Mouse (Mus musculus): ENCODE measurements around the gene Tm7sf3. TPM values are rescaled to one million over a fixed set of nuclear protein-coding genes. Genes with fewer than 3 reads are reported as not detected.
A peak's percentile ranks its signal among the peaks of the same experiment; 100 is the strongest.

The Tm7sf3 gene
- 4.8 and 6.5 TPM in 2 replicates for polyA plus RNA-seq (2012; rRNA removed)

DNA sequence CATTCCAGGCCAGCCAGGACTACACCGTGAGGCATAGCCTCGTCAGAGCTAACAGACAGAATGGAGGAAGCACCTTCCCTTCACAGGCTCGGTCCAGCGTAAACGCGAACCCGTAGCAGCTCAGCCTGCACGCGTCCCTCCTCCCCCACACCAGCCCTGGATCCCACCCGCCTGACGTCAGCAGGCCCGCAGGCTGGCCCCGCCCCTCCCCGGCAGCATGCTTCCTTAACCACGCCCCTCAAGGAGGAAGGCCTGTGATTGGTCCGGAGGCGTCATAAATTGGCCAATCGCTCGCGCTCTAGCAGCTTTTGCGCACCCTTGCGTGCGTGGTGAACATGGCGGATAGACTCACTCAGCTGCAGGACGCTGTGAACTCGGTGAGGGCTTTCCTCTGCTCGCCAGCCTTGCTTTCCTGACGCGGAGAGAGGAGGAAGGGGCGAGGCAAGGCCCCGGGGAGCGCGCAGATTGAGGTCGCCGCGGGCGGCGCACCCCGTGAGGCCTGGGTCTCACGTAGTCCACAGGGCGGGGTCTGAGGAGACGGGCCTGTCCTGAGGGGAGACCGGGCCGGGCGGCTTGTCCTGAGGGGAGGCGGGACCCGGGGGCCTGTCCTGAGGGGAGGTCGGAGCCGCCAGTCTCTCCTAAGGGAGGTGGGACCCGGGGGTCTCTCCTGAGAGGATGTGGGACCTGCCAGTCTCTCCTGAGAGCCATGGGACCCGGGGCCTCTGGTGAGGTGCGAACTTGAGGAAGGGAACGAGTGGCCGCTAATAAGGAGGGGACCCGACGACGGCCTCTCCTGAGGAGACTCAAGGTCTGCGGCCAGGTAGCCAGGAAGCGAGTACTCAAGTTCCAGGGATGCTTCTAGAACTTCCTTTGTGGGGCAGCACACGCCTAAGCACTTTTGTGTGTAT is at the start of gene Tm7sf3, which contains the start of gene Med21:
Gene Tm7sf3 (minus strand): TSS at position 549 of the 908 bp plus-strand sequence.
Gene Med21 (plus strand): TSS at position 272 of the 908 bp plus-strand sequence.
- H3K4me3 ChIP-seq (ENCODE audit: control insufficient read depth, low read depth, low read length): peak within 1 kb of the TSS; percentile 87
- peak within 1 kb of the TSS; percentile 83 for H3K27ac ChIP-seq (ENCODE audit: control insufficient read depth, insufficient read depth, low read depth, low read length)
- no peaks in the 10 kb centered on the region for H3K36me3 ChIP-seq (ENCODE audit: control insufficient read depth, insufficient read depth, low read length)
- no peaks in the 10 kb centered on the region for H3K27me3 ChIP-seq (ENCODE audit: control insufficient read depth, insufficient read depth, low read length)
- H3K4me1 ChIP-seq (ENCODE audit: control insufficient read depth, insufficient read depth, low read length): peaks cover 6% of the 10 kb centered on the region; the same call in 1 of the 2 replicates
- TF ChIP-seq POLR2A (IDR thresholded peaks at IDR 0.05; ENCODE audit: control insufficient read depth, low read depth, low read length) (peak; percentile 100), CTCF (IDR thresholded peaks at IDR 0.05; ENCODE audit: control insufficient read depth, insufficient read depth, insufficient replicate concordance, low read depth, low read length) (no peak; the same call in 1 of the 2 replicates)

DNA sequence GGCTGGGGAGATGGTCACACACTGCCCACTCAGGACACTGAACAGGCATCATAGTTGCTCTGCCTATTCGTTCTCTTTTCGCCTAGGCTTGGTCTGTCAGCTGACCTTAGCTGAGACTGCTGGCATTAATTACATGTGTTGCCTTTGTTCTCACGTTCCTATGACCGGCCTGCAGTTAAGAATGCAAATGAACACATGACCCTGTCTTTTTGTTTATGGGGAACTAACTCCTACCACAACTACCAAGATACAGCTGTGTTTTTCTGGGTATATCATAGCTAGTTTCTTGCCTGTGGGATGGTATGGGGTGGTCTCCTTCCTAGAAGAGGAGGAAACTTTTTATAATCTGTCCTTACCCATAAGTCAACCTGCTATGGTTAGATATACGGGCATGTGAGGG is 46.2 kb upstream of the Tm7sf3 start:
- Histone ChIP-seq H3K4me1 (ENCODE audit: control insufficient read depth, insufficient read depth, low read length) (no peaks in the 10 kb centered on the region; the same call in 1 of the 2 replicates), H3K4me3 (ENCODE audit: control insufficient read depth, low read depth, low read length) (no peak overlapping the region), H3K36me3 (ENCODE audit: control insufficient read depth, insufficient read depth, low read length) (no peaks in the 10 kb centered on the region), H3K27ac (ENCODE audit: control insufficient read depth, insufficient read depth, low read depth, low read length) (no peak overlapping the region), H3K27me3 (ENCODE audit: control insufficient read depth, insufficient read depth, low read length) (no peaks in the 10 kb centered on the region)
- TF ChIP-seq CTCF (IDR thresholded peaks at IDR 0.05; ENCODE audit: control insufficient read depth, insufficient read depth, insufficient replicate concordance, low read depth, low read length) (no peak), POLR2A (IDR thresholded peaks at IDR 0.05; ENCODE audit: control insufficient read depth, low read depth, low read length) (no peak)

DNA sequence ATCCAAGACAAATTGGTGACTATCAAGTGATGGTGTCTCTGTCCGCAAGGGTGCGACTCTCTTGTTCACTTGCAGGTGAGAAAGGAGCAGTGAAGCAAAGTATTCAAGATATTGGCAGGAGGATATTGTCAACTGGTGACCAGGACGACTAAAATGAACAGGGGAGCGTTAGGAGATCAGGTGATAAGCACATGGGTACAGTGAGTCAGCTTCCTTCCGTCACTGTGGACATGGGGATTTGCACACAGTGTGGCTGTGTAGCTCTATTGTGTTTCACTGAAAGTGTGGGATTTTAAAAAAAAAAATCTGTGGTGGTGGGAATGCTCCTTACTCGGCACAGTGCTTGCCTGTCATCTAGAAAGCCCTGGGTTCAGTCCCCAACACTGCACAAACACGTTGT is 45.4 kb upstream of the Tm7sf3 start:
- H3K4me1 ChIP-seq (ENCODE audit: control insufficient read depth, insufficient read depth, low read length): no peaks in the 10 kb centered on the region; the same call in 1 of the 2 replicates
- H3K36me3 ChIP-seq (ENCODE audit: control insufficient read depth, insufficient read depth, low read length): no peaks in the 10 kb centered on the region
- H3K27ac ChIP-seq (ENCODE audit: control insufficient read depth, insufficient read depth, low read depth, low read length): no peak overlapping the region
- H3K4me3 ChIP-seq (ENCODE audit: control insufficient read depth, low read depth, low read length): no peak overlapping the region
- no peak for TF ChIP-seq CTCF (IDR thresholded peaks at IDR 0.05; ENCODE audit: control insufficient read depth, insufficient read depth, insufficient replicate concordance, low read depth, low read length)
- no peak for TF ChIP-seq POLR2A (IDR thresholded peaks at IDR 0.05; ENCODE audit: control insufficient read depth, low read depth, low read length)
- no peaks in the 10 kb centered on the region for H3K27me3 ChIP-seq (ENCODE audit: control insufficient read depth, insufficient read depth, low read length)

DNA sequence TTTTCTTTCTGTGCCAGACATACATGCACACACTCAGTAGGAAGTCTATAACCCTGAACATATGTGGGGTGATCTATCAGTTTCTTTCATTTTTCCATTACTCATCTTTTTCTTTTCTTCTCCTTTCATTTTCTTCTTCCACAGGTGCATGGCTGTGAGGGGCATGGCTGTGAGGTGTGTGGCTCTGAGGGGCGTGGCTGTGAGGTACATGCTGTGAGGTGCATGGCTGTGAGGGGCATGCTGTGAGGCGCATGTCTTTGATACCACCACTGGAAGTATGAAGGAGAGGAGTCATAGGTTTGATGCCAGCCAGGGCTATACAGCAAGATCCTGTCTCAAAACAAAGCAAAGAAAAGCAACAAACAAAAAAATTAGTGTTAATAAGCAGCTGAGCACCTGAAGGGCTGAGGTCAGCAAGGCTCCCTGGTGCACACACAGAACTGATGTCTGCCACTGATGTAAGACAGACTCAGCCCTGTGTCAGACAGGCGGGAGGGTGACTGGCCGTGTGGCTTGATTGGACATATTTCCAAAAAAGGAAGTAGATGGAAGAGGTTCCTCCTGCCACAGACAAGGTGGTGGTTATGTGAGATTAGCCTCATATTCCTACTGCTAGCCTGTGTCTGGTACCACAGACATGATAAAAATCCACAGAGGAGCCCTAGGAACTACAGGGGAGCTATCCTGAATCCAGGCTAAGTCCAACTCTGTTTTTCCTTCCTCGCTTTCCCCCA is 44.0 kb upstream of the Tm7sf3 start:
- Histone ChIP-seq H3K4me3 (ENCODE audit: control insufficient read depth, low read depth, low read length) (no peak overlapping the region), H3K27me3 (ENCODE audit: control insufficient read depth, insufficient read depth, low read length) (no peaks in the 10 kb centered on the region), H3K27ac (ENCODE audit: control insufficient read depth, insufficient read depth, low read depth, low read length) (no peak overlapping the region), H3K4me1 (ENCODE audit: control insufficient read depth, insufficient read depth, low read length) (no peaks in the 10 kb centered on the region; the same call in 1 of the 2 replicates), H3K36me3 (ENCODE audit: control insufficient read depth, insufficient read depth, low read length) (no peaks in the 10 kb centered on the region)
- no peak for TF ChIP-seq CTCF (IDR thresholded peaks at IDR 0.05; ENCODE audit: control insufficient read depth, insufficient read depth, insufficient replicate concordance, low read depth, low read length)
- no peak for TF ChIP-seq POLR2A (IDR thresholded peaks at IDR 0.05; ENCODE audit: control insufficient read depth, low read depth, low read length)

DNA sequence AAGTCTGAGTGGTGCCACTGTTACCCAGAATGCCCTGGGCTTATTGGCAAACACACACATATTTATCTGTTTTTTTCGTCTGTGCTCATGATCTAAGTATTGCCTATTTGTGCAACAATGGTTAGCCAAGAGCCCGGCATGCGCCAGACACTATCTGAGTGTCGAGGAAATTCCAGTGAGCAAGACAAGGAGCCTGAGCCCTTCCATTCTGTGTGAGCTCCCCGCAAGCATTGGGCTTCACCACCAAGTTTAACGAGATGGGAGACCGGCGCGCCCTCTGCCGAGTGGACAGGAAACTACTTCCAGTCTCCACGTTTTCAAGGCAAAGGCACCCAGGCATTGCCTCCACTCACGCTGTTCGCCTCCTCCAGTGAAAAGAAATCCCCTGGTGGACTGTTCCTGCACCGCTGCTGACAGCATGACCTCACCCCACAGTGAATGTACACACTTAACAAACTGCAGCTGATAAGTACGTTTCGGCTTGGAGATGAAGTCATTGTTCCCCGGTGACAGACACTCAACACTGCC is 43.2 kb upstream of the Tm7sf3 start:
- no peak overlapping the region for H3K4me3 ChIP-seq (ENCODE audit: control insufficient read depth, low read depth, low read length)
- peak; percentile 57; the same call in 1 of the 2 replicates for TF ChIP-seq CTCF (IDR thresholded peaks at IDR 0.05; ENCODE audit: control insufficient read depth, insufficient read depth, insufficient replicate concordance, low read depth, low read length)
- TF ChIP-seq POLR2A (IDR thresholded peaks at IDR 0.05; ENCODE audit: control insufficient read depth, low read depth, low read length): no peak
- H3K27me3 ChIP-seq (ENCODE audit: control insufficient read depth, insufficient read depth, low read length): no peaks in the 10 kb centered on the region
- no peaks in the 10 kb centered on the region; the same call in 1 of the 2 replicates for H3K4me1 ChIP-seq (ENCODE audit: control insufficient read depth, insufficient read depth, low read length)
- no peak overlapping the region for H3K27ac ChIP-seq (ENCODE audit: control insufficient read depth, insufficient read depth, low read depth, low read length)
- H3K36me3 ChIP-seq (ENCODE audit: control insufficient read depth, insufficient read depth, low read length): no peaks in the 10 kb centered on the region

DNA sequence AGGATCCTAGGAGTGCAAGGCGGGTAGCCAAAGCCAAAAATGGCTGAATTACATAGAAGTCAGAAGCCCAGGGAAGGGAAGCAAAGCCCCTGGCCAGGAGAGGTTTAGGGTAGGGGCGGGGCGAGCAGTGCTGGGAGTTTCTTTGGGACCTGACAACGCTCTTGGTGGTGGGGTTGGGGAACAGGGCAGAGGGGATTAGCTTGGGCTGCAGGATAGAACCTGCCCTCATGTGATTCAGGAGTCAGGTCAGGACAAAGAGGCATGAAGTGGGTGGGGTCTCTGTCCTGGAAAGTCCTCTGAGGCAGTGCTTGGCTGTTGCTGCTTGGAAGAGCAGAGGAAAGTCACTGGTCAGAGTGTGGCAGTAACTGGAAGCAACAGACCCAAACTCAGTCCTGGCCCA is 41.3 kb upstream of the Tm7sf3 start:
- TF ChIP-seq CTCF (IDR thresholded peaks at IDR 0.05; ENCODE audit: control insufficient read depth, insufficient read depth, insufficient replicate concordance, low read depth, low read length) (no peak), POLR2A (IDR thresholded peaks at IDR 0.05; ENCODE audit: control insufficient read depth, low read depth, low read length) (no peak)
- no peak overlapping the region for H3K4me3 ChIP-seq (ENCODE audit: control insufficient read depth, low read depth, low read length)
- H3K27me3 ChIP-seq (ENCODE audit: control insufficient read depth, insufficient read depth, low read length): no peaks in the 10 kb centered on the region
- no peak overlapping the region for H3K27ac ChIP-seq (ENCODE audit: control insufficient read depth, insufficient read depth, low read depth, low read length)
- no peaks in the 10 kb centered on the region for H3K36me3 ChIP-seq (ENCODE audit: control insufficient read depth, insufficient read depth, low read length)
- H3K4me1 ChIP-seq (ENCODE audit: control insufficient read depth, insufficient read depth, low read length): no peaks in the 10 kb centered on the region; the same call in 1 of the 2 replicates
